Mouse (Mus musculus) olfactory bulb, adult 2 months (tissue): ENCODE measurements at regions not wholly inside any gene's neighbourhood (a gene's known extent, or its start where the extent isn't known, plus 50 kb on each side); places are given as distances from the start of the nearest gene placed in this dataset.

Source experiments
- CTCF ChIP-seq: fragments of 200-500 bp; IDR thresholded peaks from 2 replicates; pipeline ENCODE4 v1.5.1; 2012; ENCODE audit warnings: low read depth, mild to moderate bottlenecking, low read length, moderate library complexity; ENCODE audit not compliant: insufficient read depth
- POLR2A ChIP-seq: fragments of 200-500 bp; IDR thresholded peaks from 2 replicates; pipeline ENCODE4 v1.6.1; 2012; ENCODE audit warnings: mild to moderate bottlenecking, low read depth, low read length, moderate library complexity; ENCODE audit not compliant: insufficient read depth

GRCm38 (mm10) chr13:72920368-72920767 lies 291.7 kb downstream of the Irx2 start:
- TF ChIP-seq CTCF (no peak), POLR2A (no peak)
